Mouse (Mus musculus) adrenal gland (tissue): ENCODE measurements at regions not wholly inside any gene's neighbourhood (a gene's known extent, or its start where the extent isn't known, plus 50 kb on each side); places are given as distances from the start of the nearest gene placed in this dataset.
"Not testable (repeated sequence)": the region's sequence is repeated elsewhere in the genome, so short reads cannot be mapped to it uniquely, and the experiment has no call there.

Source experiments
- intact Hi-C: fragments of 180-260 bp; cut with DNase I; formaldehyde crosslinking; loops from one replicate; pipeline ENCODE4 v1.15.1; 2025

DNA sequence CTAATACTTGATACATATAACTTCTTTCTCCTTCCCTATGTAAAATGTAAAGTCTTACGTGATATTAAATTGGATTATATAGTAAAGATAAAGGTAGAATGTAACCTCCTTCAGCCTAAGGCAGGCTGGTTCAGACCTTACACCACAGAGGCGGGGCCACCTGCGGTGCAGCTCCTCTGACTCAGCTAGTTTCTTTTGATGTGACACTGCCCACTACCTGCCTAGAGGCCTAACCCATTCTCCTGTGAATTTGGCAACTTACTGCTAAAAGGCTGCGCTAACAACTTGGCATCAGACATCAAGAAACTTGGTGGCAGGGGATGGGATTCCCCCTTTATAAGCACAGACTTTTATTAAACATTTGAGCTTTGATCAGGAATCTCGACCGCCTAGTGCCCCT, 74.5 kb downstream of the Aasdhppt start:
- intact Hi-C loops, result no loop called here

DNA sequence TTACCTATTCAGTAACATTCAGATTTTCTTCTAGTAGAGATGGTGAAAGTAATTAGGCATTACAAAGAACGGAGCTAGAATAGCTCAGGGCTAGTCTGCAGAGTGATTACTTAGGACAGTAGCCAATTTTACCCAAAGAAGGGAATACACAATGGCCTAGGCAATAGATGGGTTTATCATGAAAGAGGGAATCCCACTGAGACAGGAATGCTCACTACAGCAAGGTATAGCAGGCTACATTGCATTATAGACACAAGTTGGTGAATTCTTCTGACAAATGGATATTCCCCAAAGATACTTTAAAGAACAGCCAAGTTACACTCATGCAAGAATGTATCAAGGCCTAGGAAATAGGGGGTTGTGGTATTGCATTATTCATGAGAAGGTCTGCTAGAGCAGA, 94.7 kb downstream of the Aasdhppt start:
- intact Hi-C loops, result not testable (repeated sequence)

DNA sequence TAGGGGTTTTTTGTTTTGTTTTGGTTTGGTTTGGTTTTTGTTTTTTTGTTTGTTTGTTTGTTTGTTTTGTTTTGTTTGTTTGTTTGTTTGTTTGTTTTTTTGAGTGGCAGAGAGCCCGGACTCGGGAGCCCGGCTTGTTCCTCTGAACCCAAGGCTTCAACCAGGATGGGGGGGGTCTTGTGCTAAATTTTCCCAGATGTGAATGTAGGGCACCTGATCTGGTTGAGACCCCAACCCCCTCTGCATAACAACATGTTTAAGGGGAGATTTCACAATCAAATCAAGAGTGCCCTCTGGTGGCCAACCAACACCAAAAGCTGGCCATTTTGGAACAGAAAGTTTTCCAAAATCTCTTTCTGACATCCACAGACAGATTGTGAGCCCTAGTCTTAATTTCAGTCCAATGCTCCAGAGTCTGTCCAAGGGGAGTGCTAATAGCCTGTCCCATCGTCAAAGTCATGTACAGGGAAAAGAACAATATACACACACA, 99.2 kb downstream of the Aasdhppt start:
- intact Hi-C loops, result loop anchor here (10.0 kb wide), 1 partner anchor 685 kb away; no protein-coding TSS in a partner anchor

DNA sequence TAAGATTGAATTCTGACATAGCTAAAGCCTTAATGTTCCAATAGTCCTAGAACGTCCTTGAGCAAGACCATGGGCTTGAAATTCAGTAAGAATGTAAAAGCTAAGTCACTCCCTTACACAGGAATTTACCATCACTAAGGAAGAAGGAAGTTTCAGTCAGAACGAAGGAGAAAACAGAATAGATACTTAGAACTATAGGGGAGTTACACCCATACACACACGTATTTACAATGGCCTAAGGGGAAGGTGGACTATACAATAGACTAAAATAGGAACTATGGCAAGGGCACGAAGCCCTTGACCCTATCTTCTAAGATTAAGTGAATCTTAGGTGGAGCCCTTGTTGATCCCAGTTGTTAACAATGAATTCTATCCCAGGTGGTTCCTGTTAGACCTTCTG, 116.5 kb downstream of the Aasdhppt start:
- intact Hi-C loops, result not testable (repeated sequence)

DNA sequence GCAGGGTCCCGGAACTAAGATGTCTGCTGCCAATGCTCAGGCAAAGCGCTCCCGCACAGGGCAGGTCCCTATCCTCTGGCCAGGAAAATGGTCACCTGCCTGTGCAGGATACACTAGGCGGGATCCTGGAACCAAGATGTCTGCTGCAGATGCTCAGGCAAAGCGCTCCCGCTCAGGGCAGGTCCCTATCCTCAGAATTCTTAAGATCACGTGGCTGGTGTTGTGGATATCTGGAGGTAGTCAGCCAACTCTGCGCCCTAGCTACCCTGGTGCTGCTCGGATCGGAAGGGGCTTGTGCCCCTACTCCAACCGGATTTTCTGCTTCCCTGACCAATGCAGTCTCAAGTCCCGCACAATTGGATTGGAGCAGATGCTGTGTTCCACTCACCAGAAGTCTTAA, 153.3 kb downstream of the Aasdhppt start:
- intact Hi-C loops, result not testable (repeated sequence)

DNA sequence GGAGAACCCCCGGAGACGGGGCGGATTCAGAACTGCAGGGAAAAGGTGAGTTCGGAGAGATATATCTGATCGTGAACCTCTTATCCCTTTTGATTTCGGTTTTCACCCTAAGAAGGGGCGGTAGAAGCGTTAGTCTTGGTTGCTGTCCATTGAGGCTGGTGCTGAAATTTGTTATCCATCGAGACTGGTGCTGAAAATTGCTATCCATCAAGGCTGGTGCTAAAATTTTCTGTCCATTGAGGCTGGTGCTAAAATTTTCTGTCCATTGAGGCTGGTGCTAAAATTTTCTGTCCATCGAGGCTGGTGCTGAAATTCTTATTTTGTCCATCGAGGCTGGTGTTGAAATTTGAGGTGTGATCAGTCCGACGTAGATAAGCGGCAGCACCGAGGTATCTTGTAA, 170.4 kb downstream of the Aasdhppt start:
- intact Hi-C loops, result not testable (repeated sequence)

DNA sequence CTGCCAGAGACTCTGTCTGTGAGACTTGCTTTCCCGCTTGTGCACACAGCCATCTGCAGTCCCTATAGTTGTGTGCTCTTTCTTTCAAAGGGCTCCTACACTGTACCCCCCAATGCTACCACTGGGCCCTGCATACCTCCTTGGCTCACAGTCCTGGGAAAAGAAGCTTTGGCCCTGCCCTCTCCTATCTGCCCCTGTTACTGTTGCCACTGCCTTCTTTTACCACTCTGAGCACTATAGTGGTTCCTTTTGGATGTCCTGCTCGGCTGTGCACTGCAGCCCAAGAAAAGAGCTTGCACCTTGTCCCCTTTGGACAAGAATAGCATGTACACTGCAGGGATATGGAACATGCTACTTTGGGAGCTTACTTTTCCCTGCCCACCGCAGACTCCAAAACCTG, 216.8 kb downstream of the Aasdhppt start:
- intact Hi-C loops, result no loop called here

DNA sequence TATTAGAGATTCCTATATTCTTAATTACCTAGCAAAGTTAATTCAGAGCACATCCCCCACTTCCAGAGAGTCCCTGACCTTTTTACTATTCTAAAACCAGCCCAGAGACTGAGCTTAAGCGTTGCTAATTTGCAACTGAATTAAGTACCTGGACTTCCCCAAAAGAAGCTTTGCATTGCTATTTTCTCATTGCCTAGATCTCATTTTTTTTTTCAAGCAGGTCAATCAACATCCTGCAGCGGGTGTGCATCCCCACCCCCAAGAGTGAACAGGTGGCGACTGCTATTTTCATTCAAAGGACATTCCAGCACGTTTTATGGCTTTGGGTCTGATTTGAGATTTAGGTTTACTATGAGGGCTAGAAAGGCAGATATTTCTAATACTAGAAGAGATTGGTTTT, 226.6 kb downstream of the Aasdhppt start:
- intact Hi-C loops, result not testable (repeated sequence)

DNA sequence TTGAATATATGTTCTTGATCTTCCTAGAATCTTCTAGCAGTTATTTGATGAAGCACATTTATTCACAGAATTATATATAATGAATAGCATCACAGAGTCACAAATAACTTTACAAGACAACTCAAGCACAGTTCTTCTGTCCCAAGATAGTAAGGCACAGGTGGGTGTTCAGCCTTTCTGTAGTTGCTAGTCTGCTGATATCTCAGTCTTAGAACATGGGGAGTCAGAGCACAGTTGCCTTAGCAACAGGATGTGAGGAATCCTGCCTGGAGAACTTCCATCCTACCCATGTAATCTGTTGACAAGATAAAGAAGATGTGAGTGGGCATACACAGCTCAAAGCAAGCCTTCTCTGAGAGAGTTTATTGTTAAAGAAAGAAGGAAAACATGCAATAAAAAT, 248.2 kb downstream of the Aasdhppt start:
- intact Hi-C loops, result no loop called here

DNA sequence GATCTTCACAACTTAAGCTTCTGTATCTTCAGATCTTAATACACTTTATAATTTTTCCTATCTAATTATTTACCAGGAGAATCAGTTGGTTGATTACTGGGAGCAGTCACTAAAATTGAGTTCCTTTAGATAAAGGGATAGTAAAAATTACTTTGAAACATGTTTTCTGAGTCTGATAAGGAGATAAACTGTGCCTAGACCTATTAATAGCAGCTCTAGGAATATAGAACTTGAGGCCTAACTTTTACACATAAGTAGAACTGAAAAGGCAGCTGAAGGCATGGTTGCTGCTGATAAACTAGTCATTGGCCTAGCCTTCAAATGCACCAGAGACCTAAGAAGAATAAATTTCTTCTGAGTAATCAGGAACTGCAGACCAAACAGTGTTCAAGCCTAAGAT, 260.5 kb downstream of the Aasdhppt start:
- intact Hi-C loops, result no loop called here

DNA sequence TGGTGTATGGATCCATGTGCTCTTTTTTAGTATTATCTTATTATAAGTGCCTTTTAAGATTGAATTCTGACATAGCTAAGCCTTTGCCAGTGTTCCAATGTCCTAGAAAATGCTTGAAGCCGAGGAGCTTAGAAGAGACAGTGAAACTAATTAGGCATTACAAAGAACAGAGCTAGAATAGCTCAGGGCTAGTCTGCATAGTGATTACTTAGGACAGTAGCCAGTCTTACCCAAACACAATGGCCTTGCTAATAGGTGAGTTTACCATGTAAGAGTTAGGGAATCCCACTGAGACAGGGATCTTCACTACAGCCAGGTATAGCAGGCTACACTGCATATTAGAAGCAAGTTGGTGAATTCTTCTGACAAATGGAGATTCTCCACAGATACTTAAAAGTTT, 261.6 kb downstream of the Aasdhppt start:
- intact Hi-C loops, result not testable (repeated sequence)

DNA sequence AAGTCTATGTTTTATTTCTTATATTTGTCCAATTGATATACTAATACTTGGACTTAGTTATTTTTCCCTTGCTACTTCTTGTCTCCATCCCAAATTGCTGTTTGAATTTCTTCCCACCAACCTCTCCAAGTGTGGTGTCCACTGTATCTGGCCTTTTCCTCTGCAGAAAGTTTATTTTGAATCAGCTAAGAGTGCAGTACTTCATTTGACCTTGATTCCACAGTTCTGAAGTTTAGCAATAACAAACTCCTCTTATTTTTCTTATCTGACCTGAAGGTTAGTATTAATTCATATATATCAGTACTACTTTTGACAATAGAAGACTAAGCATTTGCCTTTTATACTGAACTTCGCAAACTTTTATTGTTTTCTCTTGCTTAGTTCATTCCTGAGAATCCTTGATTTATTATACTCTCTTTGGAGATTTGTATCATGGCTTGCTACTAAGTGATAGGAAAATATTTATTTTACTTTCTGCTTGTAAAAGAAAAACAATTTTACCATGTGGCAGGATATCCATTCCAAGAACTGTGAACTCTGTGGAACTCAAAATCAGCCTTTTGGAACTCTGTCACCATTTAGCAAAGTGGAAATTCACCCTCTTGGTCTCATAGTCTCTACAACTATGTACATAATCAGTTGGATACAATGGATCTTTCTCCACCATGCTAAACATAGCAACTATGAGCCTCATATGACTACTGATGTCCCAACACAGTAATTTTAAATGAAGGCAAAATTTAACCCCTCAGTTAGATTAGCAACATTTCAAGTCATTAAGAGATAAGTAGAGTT, 268.2 kb downstream of the Aasdhppt start:
- intact Hi-C loops, result no loop called here

DNA sequence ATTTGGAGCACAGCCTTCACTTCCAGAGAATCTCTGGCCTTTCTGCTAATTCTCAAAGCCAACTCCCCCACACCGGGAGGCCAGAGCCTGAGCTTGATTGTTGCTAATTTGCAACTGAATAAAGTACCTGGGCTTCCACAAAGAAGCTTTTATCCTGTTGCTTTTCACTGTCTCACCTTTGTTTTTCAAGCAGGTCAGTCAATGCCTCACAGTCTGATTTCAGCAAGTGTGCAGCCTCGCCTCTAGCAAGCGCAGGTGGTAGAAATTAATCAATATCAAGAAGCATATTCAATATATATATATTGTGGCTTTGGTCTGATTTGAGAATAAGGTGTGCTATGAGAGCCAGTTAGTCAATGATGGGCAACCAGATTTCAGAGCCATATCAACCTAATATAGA, 282.1 kb downstream of the Aasdhppt start:
- intact Hi-C loops, result not testable (repeated sequence)

DNA sequence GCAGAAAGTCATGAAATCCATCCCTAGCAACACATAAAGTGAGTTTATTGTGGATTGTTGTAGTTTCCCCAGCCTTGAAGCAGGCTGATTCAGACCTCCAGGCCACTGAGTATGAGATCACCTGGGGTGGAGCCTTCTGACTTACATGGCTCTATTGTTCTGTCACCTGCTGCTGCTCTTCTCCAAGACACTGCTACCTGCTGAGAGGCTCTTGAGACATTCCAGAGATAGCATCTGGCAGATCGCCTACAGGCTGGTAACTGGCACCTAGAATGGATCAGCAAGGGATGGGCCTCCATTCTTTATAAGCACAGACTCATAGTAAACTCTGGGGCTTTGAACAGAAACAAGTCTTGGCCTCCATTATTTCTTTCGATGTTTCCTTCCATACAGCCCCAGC, 289.2 kb downstream of the Aasdhppt start:
- intact Hi-C loops, result no loop called here

DNA sequence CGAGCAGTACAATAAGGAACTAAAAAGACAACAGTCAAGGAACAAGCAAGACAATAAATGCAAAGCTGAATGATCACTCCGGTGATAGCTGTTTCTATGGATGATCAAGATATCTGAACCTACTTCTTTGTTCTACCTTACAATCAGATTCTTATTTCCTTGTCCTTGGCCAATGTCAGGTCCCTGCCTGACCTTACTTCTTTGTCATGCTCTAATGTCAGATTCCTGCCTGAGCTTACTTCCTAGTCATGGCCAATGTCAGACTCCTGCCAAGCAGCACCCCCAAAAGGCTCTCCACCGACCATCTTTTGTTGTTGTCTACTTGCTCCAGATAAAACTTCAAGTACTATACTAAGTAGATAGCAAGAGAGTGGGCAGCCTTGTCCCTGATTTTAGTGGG, 312.6 kb downstream of the Aasdhppt start:
- intact Hi-C loops, result no loop called here

DNA sequence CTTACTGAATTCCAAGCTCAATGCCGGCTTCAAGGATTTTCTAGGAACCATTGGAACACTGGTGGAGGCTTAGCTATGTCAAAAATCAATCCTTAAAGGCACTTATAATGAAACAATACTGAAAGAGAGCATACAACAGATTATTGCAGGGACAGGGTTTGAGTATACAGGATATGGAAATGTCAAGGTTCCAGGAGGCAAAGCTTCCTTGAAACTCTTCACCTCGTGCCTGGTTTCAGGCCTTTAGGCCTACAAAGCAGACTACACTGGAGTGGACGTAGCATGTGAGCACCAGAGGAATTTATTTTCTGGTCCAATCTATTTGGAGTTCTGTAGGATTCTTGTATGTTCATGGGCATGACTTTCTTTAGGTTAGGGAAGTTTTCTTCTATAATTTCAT, 320.9 kb downstream of the Aasdhppt start:
- intact Hi-C loops, result not testable (repeated sequence)

DNA sequence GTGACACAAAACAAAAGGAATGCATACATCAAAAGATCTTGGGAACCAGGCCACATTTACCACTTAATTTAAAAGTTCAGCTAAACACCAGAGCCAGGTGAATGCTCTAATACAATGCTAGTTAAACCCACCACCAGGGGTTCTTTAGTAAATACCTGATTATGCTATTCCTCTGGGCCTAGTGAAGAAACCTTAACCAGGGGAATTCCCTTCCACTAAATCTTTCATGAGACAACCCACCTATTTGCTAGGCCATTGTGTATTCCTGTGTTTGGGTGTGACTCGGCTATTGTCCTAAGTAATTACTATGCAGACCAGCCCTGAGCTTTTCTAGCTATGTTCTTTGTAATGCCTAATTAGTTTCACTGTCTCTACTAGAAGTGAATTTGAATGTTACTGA, 321.3 kb downstream of the Aasdhppt start:
- intact Hi-C loops, result not testable (repeated sequence)
